Mouse (Mus musculus): ENCODE data around the gene Crebbp. TPM values are rescaled to one million over a fixed set of nuclear protein-coding genes. Genes with fewer than 3 reads are reported as not detected.

The Crebbp gene
- total RNA-seq, 2 experiments from 2014 or later, result 53.4 to 60.5 TPM

DNA sequence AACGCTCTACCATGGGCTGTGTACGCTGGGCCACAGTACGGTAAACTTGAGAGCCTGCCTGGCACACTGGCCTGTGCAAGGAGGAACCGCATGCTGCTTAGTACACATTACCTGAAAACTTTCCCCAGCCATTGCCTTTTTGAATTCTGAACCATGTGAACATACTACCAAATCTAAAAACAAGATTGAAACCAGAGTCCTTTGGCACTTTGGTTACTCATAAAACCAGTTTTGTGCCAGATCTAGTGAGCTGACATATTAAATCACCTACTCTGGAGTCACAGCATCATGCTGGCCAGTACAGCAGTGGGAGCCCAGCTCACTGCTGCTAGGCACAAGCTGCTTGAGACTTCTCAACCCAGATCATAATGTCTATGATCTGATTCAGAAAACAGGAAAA lies 172.2 kb downstream of the Crebbp start:
- no peak for DNase-seq

- no peak for DNase-seq
Measured at GRCm38 (mm10) chr16:4040206-4040605, 173.6 kb downstream of the Crebbp start.

- DNase-seq, result no peak
Measured at GRCm38 (mm10) chr16:4037690-4038089, 176.1 kb downstream of the Crebbp start.

- no peak for DNase-seq
Measured at GRCm38 (mm10) chr16:4036807-4037206, 177.0 kb downstream of the Crebbp start, which contains the start of gene Dnase1. Gene Dnase1, plus strand, starts transcription at chr16:4036942.

DNA sequence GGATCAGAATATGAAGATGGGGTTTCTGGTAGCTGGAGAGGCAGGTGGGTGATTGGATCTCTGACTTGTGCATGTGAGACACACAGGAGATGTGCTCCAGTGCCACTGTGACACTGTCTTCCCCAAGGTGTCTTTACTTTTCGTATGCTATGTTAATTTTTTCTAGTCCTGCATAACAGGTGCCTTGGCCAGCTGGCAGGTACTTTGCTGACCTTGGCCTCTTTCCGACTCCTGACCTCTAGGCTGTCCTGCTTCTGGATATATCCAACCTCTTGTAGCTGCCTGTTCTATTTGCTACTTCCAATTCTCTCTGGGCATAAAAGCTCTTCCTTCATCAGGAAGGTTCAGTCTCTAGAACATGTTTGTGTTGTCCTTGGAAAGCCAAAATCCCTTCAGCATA lies 178.2 kb downstream of the Crebbp start:
- no peak for DNase-seq

DNA sequence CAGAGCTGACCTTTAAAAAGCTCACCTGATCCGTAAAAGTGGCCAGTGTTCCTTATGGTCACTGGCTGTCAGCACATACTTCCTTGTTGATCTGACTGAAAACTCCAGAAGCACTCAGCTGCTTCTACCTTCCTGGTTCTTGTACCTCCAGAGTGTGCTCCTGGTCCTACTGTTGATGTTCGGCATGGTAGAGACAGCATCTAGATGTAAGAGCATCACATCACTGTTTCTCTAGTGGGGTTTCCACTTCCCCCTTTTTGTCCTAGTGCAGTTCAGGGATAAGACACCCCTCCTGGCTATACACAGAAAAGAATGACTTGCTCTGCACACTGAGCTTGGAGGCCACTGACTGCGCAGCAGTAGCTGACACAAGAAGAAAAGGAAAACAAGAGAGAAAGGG lies 179.3 kb downstream of the Crebbp start:
- no peak for DNase-seq

- DNase-seq, result no peak
Measured at GRCm38 (mm10) chr16:4033971-4034370, 179.8 kb downstream of the Crebbp start.

DNA sequence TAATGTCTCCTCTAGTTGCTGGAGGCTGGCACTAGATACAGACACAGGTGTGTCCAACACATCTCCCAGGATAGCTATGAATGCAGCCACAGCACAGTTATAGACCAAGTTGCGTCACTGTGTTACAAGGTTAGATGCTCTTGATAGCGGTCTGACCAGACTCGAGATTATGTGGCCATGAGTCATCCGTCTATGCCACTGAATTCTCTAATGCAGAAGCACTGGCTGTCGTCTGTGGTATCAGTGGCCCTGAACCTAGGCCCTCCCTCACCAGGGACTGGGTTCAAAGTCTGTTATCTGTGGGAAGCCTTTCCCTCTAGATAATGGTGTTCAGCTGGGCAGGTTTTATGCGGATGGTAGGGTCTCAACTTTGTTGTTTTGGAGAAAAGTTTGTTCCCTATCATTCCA lies 181.5 kb downstream of the Crebbp start:
- no peak for DNase-seq

DNA sequence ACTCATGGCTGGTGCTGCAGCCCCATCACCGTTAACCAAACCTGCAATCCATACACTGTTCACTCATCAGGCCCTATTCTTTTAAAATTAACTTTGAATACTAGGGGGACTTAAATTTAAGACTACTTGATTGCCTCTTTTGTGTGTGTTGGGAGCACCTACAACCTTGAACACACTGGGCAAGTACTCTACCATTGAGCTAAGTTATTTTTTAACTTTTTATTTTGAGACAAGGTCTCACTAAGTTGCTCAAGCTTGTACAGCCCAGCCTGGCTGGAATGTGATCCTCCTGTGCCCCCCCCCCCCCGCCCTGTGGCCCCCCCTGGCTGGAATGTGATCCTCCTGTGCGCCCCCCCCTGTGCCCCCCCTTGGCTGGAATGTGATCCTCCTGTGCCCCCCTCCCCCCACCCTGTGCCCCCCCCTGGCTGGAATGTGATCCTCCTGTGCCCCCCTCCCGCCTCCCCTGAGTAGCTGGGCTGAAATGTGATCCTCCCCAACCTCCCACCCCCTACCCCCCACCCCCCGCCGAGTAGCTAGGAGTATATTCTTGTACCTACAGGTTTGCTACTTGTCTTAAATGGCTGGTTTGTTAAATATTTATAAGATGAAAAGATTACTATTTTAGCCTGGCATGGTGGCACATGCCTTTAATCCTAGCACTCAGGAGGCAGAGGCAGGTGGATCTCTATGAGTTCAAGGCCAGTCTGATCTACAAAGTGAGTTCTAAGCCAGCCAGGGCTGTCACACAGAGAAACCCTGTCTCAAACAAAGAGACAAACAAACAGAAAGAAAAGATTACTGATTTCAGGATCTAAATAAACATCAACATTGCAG lies 182.1 kb downstream of the Crebbp start:
- DNase-seq, result no peak

Small RNA genes lying within 50 kb of the gene (microRNA-seq; reads per million reads assigned to microRNA genes)
- 0 reads per million in 2 experiments for gene Gm23413

Other genes starting within 250 kb of the Crebbp start
- 1 to 10 TPM; 2.8 to 3.0 TPM for gene Nlrc3, start 237.4 kb downstream of the Crebbp start, total RNA-seq (2021)
- gene Slx4, start 210.2 kb downstream of the Crebbp start, total RNA-seq (2021), result 10 to 100 TPM; 15.5 to 15.6 TPM
- not detected for gene Dnase1, start 177.1 kb downstream of the Crebbp start, total RNA-seq (2021)
- 100 to 1,000 TPM; 128 to 151 TPM for gene Trap1, start 136.2 kb downstream of the Crebbp start, total RNA-seq (2021)
- 10 to 100 TPM; 15.2 to 18.0 TPM for gene Adcy9, start 206.5 kb upstream of the Crebbp start, total RNA-seq (2021)

All from heart, postnatal 4 days (tissue).